Mouse (Mus musculus): ENCODE data around the gene Tmem74b. TPM values are rescaled to one million over a fixed set of nuclear protein-coding genes. Genes with fewer than 3 reads are reported as not detected.
A peak's percentile ranks its signal among the peaks of the same experiment; 100 is the strongest.

Tmem74b gene
- polyA plus RNA-seq, 1 experiment from 2014 or later: 0.25 TPM

GRCm38 (mm10) chr2:151740741-151741526 lies 39.1 kb downstream of the Tmem74b start:
- peak; percentile 94 for DNase-seq (ENCODE audit: low spot score)

- DNase-seq (ENCODE audit: low spot score): no peak
Measured at GRCm38 (mm10) chr2:151742084-151742483, 40.3 kb downstream of the Tmem74b start.

GRCm38 (mm10) chr2:151742850-151743679 lies 41.3 kb downstream of the Tmem74b start:
- DNase-seq (ENCODE audit: low spot score): no peak

- no peak for DNase-seq (ENCODE audit: low spot score)
Measured at GRCm38 (mm10) chr2:151743845-151744244, 42.0 kb downstream of the Tmem74b start, which contains the start of gene Psmf1. Gene Psmf1, minus strand, starts transcription at chr2:151744186.

GRCm38 (mm10) chr2:151747847-151748705 lies 46.3 kb downstream of the Tmem74b start:
- DNase-seq (ENCODE audit: low spot score): peak; percentile 74

GRCm38 (mm10) chr2:151751330-151751729 lies 49.5 kb downstream of the Tmem74b start:
- no peak for DNase-seq (ENCODE audit: low spot score)

GRCm38 (mm10) chr2:151756277-151757061 lies 54.7 kb downstream of the Tmem74b start:
- DNase-seq (ENCODE audit: low spot score): no peak

- no peak for DNase-seq (ENCODE audit: low spot score)
Measured at GRCm38 (mm10) chr2:151757451-151757850, 55.6 kb downstream of the Tmem74b start.

- no peak for DNase-seq (ENCODE audit: low spot score)
Measured at GRCm38 (mm10) chr2:151758806-151759353, 57.1 kb downstream of the Tmem74b start.

Other genes with a start within 250 kb of the Tmem74b start
- not detected in 2 replicates for gene 4921509C19Rik, start 225.9 kb upstream of the Tmem74b start, polyA plus RNA-seq (2015; fragmentation: Nextera tagmentation; extraction: Ambion mirVana)
- 169 and 171 TPM in 2 replicates for gene Nsfl1c, start 207.8 kb upstream of the Tmem74b start, polyA plus RNA-seq (2015; fragmentation: Nextera tagmentation; extraction: Ambion mirVana)
- 427 and 468 TPM in 2 replicates for gene Fkbp1a, start 159.5 kb upstream of the Tmem74b start, polyA plus RNA-seq (2015; fragmentation: Nextera tagmentation; extraction: Ambion mirVana)
- 1.3 and 2.3 TPM in 2 replicates for gene Sdcbp2, start 129.4 kb upstream of the Tmem74b start, polyA plus RNA-seq (2015; fragmentation: Nextera tagmentation; extraction: Ambion mirVana)
- gene Snph, start 69.4 kb upstream of the Tmem74b start, polyA plus RNA-seq (2015; fragmentation: Nextera tagmentation; extraction: Ambion mirVana): 0.04 and 0.09 TPM in 2 replicates
- not detected in 2 replicates for gene Rad21l, start 33.5 kb upstream of the Tmem74b start, polyA plus RNA-seq (2015; fragmentation: Nextera tagmentation; extraction: Ambion mirVana)
- gene Psmf1, start 42.2 kb downstream of the Tmem74b start, polyA plus RNA-seq (2015; fragmentation: Nextera tagmentation; extraction: Ambion mirVana): 52.1 and 55.7 TPM in 2 replicates
- 0.10 TPM in 1 of 2 replicates, not detected in the other for gene Rspo4, start 140.9 kb downstream of the Tmem74b start, polyA plus RNA-seq (2015; fragmentation: Nextera tagmentation; extraction: Ambion mirVana)
- gene Angpt4, start 209.2 kb downstream of the Tmem74b start, polyA plus RNA-seq (2015; fragmentation: Nextera tagmentation; extraction: Ambion mirVana): 1.5 and 1.9 TPM in 2 replicates